Mouse (Mus musculus) MEL (cell line): ENCODE measurements around the gene Tbck. TPM values are rescaled to one million over a fixed set of nuclear protein-coding genes. Genes with fewer than 3 reads are reported as not detected.

ENCODE experiments used
- DNase-seq: peaks from one replicate; pipeline ENCODE4 v3.0.0; 2011; ENCODE audit warnings: low read depth, low spot score
- H3K27ac ChIP-seq: 2 replicates; pipeline ENCODE4 v1.5.1; 2012; ENCODE audit warnings: low read depth, mild to moderate bottlenecking, control low read depth, low read length, moderate library complexity; ENCODE audit not compliant: control insufficient read depth
- H3K27me3 ChIP-seq, 2 experiments: fragments of 150-350 bp in 1 of 2; sonication (generic) in 1 of 2; 2 replicates each; pipeline ENCODE4 v1.6.1; 2012; ENCODE audit warnings: low read length in 2 of 2, mild to moderate bottlenecking in 2 of 2, improper control_type of control experiment in 1 of 2, moderate library complexity in 1 of 2; ENCODE audit not compliant: insufficient read depth in 2 of 2, control insufficient read depth in 1 of 2
- H3K36me3 ChIP-seq, 2 experiments: 2 replicates each; pipeline ENCODE4 v1.6.1; 2012 to 2014; ENCODE audit warnings: low read length in 2 of 2, improper control_type of control experiment in 1 of 2, inconsistent platforms in 1 of 2, mild to moderate bottlenecking in 1 of 2; ENCODE audit not compliant: insufficient read depth in 2 of 2, control insufficient read depth in 1 of 2
- H3K4me1 ChIP-seq, 2 experiments: fragments of 150-350 bp in 1 of 2; sonication (generic) in 1 of 2; 2 replicates each; pipeline ENCODE4 v1.6.1; 2012; ENCODE audit warnings: low read length in 2 of 2, improper control_type of control experiment in 1 of 2, mild to moderate bottlenecking in 1 of 2; ENCODE audit not compliant: insufficient read depth in 2 of 2, control insufficient read depth in 1 of 2
- H3K4me3 ChIP-seq, 2 experiments: fragments of 150-350 bp in 1 of 2; sonication (generic) in 1 of 2; 2 replicates each; pipeline ENCODE4 v1.5.1; 2012; ENCODE audit warnings: low read depth in 2 of 2, low read length in 2 of 2, mild to moderate bottlenecking in 2 of 2, moderate library complexity in 2 of 2, control low read depth in 1 of 2, improper control_type of control experiment in 1 of 2; ENCODE audit not compliant: control insufficient read depth in 1 of 2, insufficient read depth in 1 of 2
- H3K79me2 ChIP-seq: 2 replicates; pipeline ENCODE4 v1.6.1; 2012; ENCODE audit warnings: mild to moderate bottlenecking, low read length, moderate library complexity; ENCODE audit not compliant: control insufficient read depth, poor library complexity, insufficient read depth
- H3K9ac ChIP-seq: 2 replicates; pipeline ENCODE4 v1.6.1; 2012; ENCODE audit warnings: low read depth, mild to moderate bottlenecking, control low read depth, low read length, moderate library complexity; ENCODE audit not compliant: control insufficient read depth, poor library complexity, severe bottlenecking
- H3K9me3 ChIP-seq: fragments of 150-350 bp; sonication (generic); replicated peaks from 2 replicates; pipeline ENCODE4 v1.6.1; 2012; ENCODE audit warnings: mild to moderate bottlenecking, low read length, improper control_type of control experiment, moderate library complexity; ENCODE audit not compliant: insufficient read depth
- CHD2 ChIP-seq: IDR thresholded peaks from 2 replicates; pipeline ENCODE4 v1.6.1; 2011; ENCODE audit warnings: low read length, improper control_type of control experiment
- CTCF ChIP-seq, 3 experiments: IDR thresholded peaks in 2 of 3; conservative IDR thresholded peaks in 1 of 3; 2 replicates each; pipeline ENCODE4 v1.5.1; 2011 to 2012; ENCODE audit warnings: low read length in 3 of 3, low read depth in 2 of 3, mild to moderate bottlenecking in 2 of 3, improper control_type of control experiment in 1 of 3, inconsistent platforms in 1 of 3, mixed read lengths in 1 of 3, moderate library complexity in 1 of 3; ENCODE audit not compliant: control insufficient read depth in 1 of 3, insufficient read depth in 1 of 3, poor library complexity in 1 of 3, severe bottlenecking in 1 of 3
- EP300 ChIP-seq, 2 experiments: IDR thresholded peaks; 2 replicates each; pipeline ENCODE4 v1.6.1; 2011; ENCODE audit warnings: improper control_type of control experiment in 2 of 2, low read length in 2 of 2, low read depth in 1 of 2, mild to moderate bottlenecking in 1 of 2
- GATA1 ChIP-seq: IDR thresholded peaks from 2 replicates; pipeline ENCODE4 v1.6.1; 2011; ENCODE audit warnings: low read depth, low read length, improper control_type of control experiment
- HCFC1 ChIP-seq: IDR thresholded peaks from 2 replicates; pipeline ENCODE4 v1.6.1; 2012; ENCODE audit warnings: low read depth, mild to moderate bottlenecking, inconsistent platforms, low read length, improper control_type of control experiment, moderate library complexity
- KAT2A ChIP-seq: conservative IDR thresholded peaks from 2 replicates; pipeline ENCODE4 v1.6.1; 2012; ENCODE audit warnings: low read depth, low read length, improper control_type of control experiment, inconsistent platforms
- MXI1 ChIP-seq: IDR thresholded peaks from 2 replicates; pipeline ENCODE4 v1.6.1; 2011; ENCODE audit warnings: mild to moderate bottlenecking, low read depth, low read length, improper control_type of control experiment
- MYB ChIP-seq: IDR thresholded peaks from 2 replicates; pipeline ENCODE4 v1.6.1; 2011; ENCODE audit warnings: mild to moderate bottlenecking, low read depth, low read length, improper control_type of control experiment
- MYC ChIP-seq: IDR thresholded peaks from 2 replicates; pipeline ENCODE4 v1.6.1; 2011; ENCODE audit warnings: low read depth, mild to moderate bottlenecking, low read length, improper control_type of control experiment, moderate library complexity
- NELFE ChIP-seq: IDR thresholded peaks from 2 replicates; pipeline ENCODE4 v1.6.1; 2011; ENCODE audit warnings: low read depth, low read length, improper control_type of control experiment
- RAD21 ChIP-seq: IDR thresholded peaks from 2 replicates; pipeline ENCODE4 v1.6.1; 2011; ENCODE audit warnings: mild to moderate bottlenecking, low read depth, low read length, improper control_type of control experiment
- RCOR1 ChIP-seq: IDR thresholded peaks from 2 replicates; pipeline ENCODE4 v1.6.1; 2012; ENCODE audit warnings: low read depth, mild to moderate bottlenecking, inconsistent platforms, low read length, improper control_type of control experiment
- SMC3 ChIP-seq: IDR thresholded peaks from 2 replicates; pipeline ENCODE4 v1.6.1; 2011; ENCODE audit warnings: low read depth, low read length, improper control_type of control experiment
- TAL1 ChIP-seq: IDR thresholded peaks from 2 replicates; pipeline ENCODE4 v1.6.1; 2012; ENCODE audit warnings: mild to moderate bottlenecking, inconsistent platforms, low read length, moderate library complexity, mixed read lengths
- ZC3H11A ChIP-seq: IDR thresholded peaks from 2 replicates; pipeline ENCODE4 v1.6.1; 2012; ENCODE audit warnings: low read depth, mild to moderate bottlenecking, inconsistent platforms, low read length, improper control_type of control experiment
- ZNF384 ChIP-seq: IDR thresholded peaks from 2 replicates; pipeline ENCODE4 v1.6.1; 2012; ENCODE audit warnings: low read depth, mild to moderate bottlenecking, inconsistent platforms, low read length, improper control_type of control experiment
- polyA plus RNA-seq, 2 experiments: library from polyadenylated mRNA; stranded (reverse) in 1 of 2; unstranded in 1 of 2; fragments of >175 nt in 1 of 2; fragments of >200 nt in 1 of 2; gene quantifications; 2 replicates each; pipeline versions ENCODE4 v1.2.1 to v1.2.4; 2012; ENCODE audit warnings: low replicate concordance in 2 of 2, low read depth in 1 of 2; ENCODE audit not compliant: insufficient read length in 2 of 2, insufficient read depth in 1 of 2, missing spikeins in 1 of 2
- total RNA-seq: library from RNA; depleted of rRNA; stranded (reverse); fragments of 300-350 nt; gene quantifications from 2 replicates; pipeline ENCODE4 v1.2.3, GENCODE M21; 2012

Tbck gene
- total and polyA plus RNA-seq, 3 experiments, result 4.6 to 7.5 TPM; not detected in 1

- no peak overlapping the region for H3K9ac ChIP-seq
- H3K4me1 ChIP-seq, result no peaks in the 10 kb centered on the region
- no peak overlapping the region for H3K27ac ChIP-seq
- no peaks in the 10 kb centered on the region for H3K79me2 ChIP-seq
- TF ChIP-seq ZNF384, result no peak
- no peak for TF ChIP-seq NELFE
- no peak for TF ChIP-seq MYB
- TF ChIP-seq TAL1, result no peak
- H3K4me3 ChIP-seq, result no peak overlapping the region
- H3K36me3 ChIP-seq, result peaks cover 0 to 4% of the 10 kb centered on the region in 2 experiments; a peak in 1 of 4 replicates
- H3K9me3 ChIP-seq, result no peaks in the 10 kb centered on the region
- DNase-seq, result no peak
- H3K27me3 ChIP-seq, result no peaks in the 10 kb centered on the region
Measured at GRCm38 (mm10) chr3:132724326-132724725, 40.4 kb downstream of the Tbck start.

GRCm38 (mm10) chr3:132744287-132745146 lies 60.6 kb downstream of the Tbck start:
- Histone ChIP-seq H3K9ac (no peak overlapping the region), H3K79me2 (no peaks in the 10 kb centered on the region), H3K9me3 (no peaks in the 10 kb centered on the region), H3K4me1 (peaks cover 16 to 19% of the 10 kb centered on the region in 2 experiments), H3K27me3 (no peaks in the 10 kb centered on the region), H3K4me3 (no peak overlapping the region)
- TF ChIP-seq EP300 (IDR thresholded peaks at IDR 0.05; ENCODE audit: low read depth in 1 of 2, low read length in 2 of 2) (0 out of 4 replicates have a peak, but pooled peaks of 1 of the 2 experiments have one; percentile 3), GATA1 (0 out of 2 replicates have a peak, but pooled peaks have one; percentile 9), MXI1 (no peak), RCOR1 (peak; percentile 40; the same call in 1 of the 2 replicates)
- TF ChIP-seq, all 39 proteins: peak for 3
- Histone ChIP-seq H3K27ac (peak overlapping the region; percentile 37; the same call in 1 of the 2 replicates), H3K36me3 (peaks cover 0 to 39% of the 10 kb centered on the region in 2 experiments; a peak in 2 of 4 replicates)
- peak; percentile 46 for DNase-seq

GRCm38 (mm10) chr3:132747036-132747435 lies 63.1 kb downstream of the Tbck start:
- TF ChIP-seq ZNF384 (0 out of 2 replicates have a peak, but pooled peaks have one; percentile 13), HCFC1 (0 out of 2 replicates have a peak, but pooled peaks have one; percentile 18), SMC3 (peak; percentile 87), CTCF (IDR thresholded peaks at IDR 0.05 in 2 of 3, conservative IDR thresholded peaks at IDR 0.05 in 1 of 3; ENCODE audit: control insufficient read depth in 1 of 3, insufficient read depth in 1 of 3, low read depth in 2 of 3, low read length in 3 of 3, poor library complexity in 1 of 3, severe bottlenecking in 1 of 3) (peak; percentile 68 to 98 (median 79)), RAD21 (peak; percentile 100), ZC3H11A (peak; percentile 93), EP300 (IDR thresholded peaks at IDR 0.05; ENCODE audit: low read depth in 1 of 2, low read length in 2 of 2) (peak in 1 of 2 experiments; percentile 32; a peak in 1 of 4 replicates), KAT2A (no peak), CHD2 (no peak), MYC (no peak)
- Histone ChIP-seq H3K79me2 (no peaks in the 10 kb centered on the region), H3K4me3 (peak overlapping the region in 1 of 2 experiments; percentile 23; a peak in 1 of 4 replicates), H3K4me1 (peaks cover 16% of the 10 kb centered on the region in 2 experiments), H3K9me3 (no peaks in the 10 kb centered on the region), H3K27ac (no peak overlapping the region), H3K36me3 (peaks cover 0 to 36% of the 10 kb centered on the region in 2 experiments; a peak in 2 of 4 replicates), H3K9ac (no peak overlapping the region), H3K27me3 (no peaks in the 10 kb centered on the region)
- peak; percentile 89 for DNase-seq
